Mouse (Mus musculus) bone marrow macrophage, adult 2 months (primary cell): ENCODE measurements at regions not wholly inside any gene's neighbourhood (a gene's known extent, or its start where the extent isn't known, plus 50 kb on each side); places are given as distances from the start of the nearest gene placed in this dataset.

ENCODE experiments used
- CTCF ChIP-seq: IDR thresholded peaks from 2 replicates; pipeline ENCODE4 v1.5.1; 2012; ENCODE audit warnings: low read depth, mild to moderate bottlenecking, low read length, moderate library complexity
- POLR2A ChIP-seq: IDR thresholded peaks from 2 replicates; pipeline ENCODE4 v1.6.1; 2012; ENCODE audit warnings: mild to moderate bottlenecking, low read depth, low read length, borderline replicate concordance

GRCm38 (mm10) chr16:74671466-74671865, 259.8 kb upstream of the Robo2 start:
- TF ChIP-seq POLR2A (no peak), CTCF (no peak)
